Mouse (Mus musculus): ENCODE results near the gene Ccdc24.

Ccdc24 gene

GRCm38 (mm10) chr4:117872471-117872886 lies at the start of gene Ccdc24:
Gene Ccdc24 (minus strand): TSS chr4:117872557.
- in situ Hi-C loops (cut with MboI; ENCODE audit: low sequenced_read_pairs): no loop called here

GRCm38 (mm10) chr4:117921358-117921757 lies 49.0 kb upstream of the Ccdc24 start:
- in situ Hi-C loops (cut with MboI; ENCODE audit: low sequenced_read_pairs): no loop called here

DNA sequence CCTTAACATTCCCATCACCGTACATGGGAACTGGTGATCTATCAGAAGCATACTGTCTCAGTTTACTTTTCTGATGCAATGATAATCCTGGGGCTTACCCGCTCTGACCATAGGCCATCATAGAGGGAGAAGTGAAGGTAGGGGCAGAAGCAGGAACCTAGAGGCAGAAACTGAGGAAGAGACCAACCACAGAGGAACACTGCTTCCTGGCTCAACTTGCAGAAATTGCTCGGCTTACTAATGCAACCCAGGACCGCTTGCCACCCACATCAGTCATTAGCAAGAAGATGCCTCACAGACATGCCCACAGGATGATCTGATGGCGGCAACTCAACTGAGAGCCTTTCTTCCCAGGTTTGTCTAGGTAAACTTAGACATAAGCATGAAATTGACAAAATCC lies 46.4 kb upstream of the Ccdc24 start:
- in situ Hi-C loops (cut with MboI; ENCODE audit: low sequenced_read_pairs): no loop called here

DNA sequence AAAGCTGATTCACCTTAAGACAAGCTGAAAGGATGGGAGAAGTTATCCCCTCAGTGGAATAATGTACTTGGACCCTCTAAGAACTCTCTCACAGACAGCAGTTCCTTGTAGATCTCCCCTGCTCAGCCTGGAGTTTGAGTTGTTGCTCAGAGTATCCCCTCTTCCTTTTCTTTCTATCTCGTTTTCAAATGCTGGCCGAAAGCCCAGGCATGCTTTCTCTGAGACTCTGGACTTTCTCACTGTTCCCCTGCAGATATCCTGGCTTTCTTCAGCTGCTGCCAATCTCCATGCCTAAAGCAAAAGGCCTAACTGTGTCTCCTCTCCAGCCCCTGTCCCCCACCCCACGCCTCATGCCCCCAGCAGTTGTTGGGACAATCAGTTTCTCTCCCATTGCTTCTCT lies 45.9 kb upstream of the Ccdc24 start:
- in situ Hi-C loops (cut with MboI; ENCODE audit: low sequenced_read_pairs): no loop called here

DNA sequence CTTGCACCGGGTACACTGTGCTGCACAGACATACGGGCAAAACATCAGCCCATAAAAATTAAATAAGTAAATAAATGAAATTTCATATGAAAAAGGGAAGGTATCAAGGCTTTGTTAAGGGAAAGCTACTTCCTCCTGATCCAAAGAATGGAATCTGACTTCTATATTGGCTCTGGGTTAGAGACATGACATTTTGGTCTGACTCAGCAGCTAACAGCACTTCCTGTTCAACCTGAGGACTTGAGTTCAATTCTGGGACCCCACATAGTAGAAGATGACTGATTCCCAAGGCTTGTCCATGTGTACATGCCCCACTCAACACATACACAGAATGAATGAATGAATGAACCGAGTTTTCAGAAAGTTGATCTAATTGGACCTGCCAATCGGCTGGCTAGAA lies 45.5 kb upstream of the Ccdc24 start:
- in situ Hi-C loops (cut with MboI; ENCODE audit: low sequenced_read_pairs): no loop called here

DNA sequence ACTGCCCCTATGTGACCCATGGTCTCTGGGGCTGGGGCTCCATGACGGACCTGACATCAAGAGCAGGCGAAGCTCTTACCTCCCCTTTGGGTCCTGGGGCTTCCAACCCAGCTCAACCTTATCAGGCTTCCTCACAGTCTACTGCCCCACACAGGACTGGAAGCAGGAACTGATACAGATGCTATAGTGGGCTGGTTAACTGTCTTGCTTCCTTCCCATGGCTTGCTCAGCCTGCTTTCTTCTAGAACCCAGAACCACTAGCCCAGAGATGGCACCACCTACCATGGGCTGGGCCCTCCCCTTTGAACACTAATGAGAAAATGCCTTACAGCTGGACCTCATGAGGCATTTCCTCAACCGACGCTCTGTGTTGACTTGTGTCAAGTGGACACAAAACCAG lies 45.0 kb upstream of the Ccdc24 start:
- in situ Hi-C loops (cut with MboI; ENCODE audit: low sequenced_read_pairs): no loop called here

DNA sequence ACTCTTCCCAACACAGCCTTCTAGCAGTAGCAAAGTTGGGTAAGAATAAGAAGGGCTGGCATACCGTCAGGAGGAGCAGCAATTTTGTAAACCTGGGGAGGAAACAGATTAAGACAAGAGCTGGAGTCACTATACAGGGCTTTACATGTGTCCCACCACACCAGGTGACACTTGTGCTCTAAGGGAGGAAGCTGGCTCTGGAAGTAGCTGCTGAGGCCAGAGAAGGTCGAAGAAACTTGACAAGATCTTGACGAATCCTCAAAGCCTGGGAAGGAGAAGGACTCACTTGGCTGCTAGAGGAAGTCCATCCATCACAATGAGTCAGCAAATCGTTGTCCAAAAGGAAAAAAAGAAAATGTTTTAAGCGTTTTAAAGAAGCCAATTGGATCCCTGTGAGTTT lies 44.0 kb upstream of the Ccdc24 start:
- in situ Hi-C loops (cut with MboI; ENCODE audit: low sequenced_read_pairs): no loop called here

DNA sequence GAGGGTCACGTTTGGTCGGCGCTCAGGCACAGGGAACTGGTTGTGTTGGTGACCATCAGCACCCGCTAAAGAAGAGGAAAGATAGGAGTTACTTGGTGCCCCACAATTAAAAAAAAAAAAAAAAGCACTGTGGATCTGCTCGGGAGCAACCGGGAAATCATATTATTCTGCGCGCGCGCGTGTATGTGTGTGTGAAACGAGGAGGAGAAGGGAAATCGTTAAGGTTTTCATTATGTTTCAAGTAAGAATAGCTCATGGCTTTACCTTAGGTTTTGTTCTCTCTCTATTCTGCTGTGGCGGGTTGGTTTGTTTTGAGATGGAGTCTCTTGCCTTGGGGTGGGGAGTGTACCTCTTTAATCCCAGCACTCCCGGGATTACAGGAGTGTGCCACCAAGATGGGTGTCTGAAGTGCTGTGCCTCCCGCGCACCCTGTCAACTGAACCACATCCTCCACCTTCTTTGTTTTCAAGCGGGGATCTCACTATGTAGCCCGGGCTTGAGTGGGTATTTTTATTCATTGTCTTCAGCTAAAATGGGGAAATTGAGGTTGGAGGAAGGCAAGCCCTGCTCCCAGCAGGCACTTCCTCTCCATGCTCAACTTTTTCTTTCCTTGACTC lies 43.2 kb upstream of the Ccdc24 start:
- in situ Hi-C loops (cut with MboI; ENCODE audit: low sequenced_read_pairs): no loop called here

DNA sequence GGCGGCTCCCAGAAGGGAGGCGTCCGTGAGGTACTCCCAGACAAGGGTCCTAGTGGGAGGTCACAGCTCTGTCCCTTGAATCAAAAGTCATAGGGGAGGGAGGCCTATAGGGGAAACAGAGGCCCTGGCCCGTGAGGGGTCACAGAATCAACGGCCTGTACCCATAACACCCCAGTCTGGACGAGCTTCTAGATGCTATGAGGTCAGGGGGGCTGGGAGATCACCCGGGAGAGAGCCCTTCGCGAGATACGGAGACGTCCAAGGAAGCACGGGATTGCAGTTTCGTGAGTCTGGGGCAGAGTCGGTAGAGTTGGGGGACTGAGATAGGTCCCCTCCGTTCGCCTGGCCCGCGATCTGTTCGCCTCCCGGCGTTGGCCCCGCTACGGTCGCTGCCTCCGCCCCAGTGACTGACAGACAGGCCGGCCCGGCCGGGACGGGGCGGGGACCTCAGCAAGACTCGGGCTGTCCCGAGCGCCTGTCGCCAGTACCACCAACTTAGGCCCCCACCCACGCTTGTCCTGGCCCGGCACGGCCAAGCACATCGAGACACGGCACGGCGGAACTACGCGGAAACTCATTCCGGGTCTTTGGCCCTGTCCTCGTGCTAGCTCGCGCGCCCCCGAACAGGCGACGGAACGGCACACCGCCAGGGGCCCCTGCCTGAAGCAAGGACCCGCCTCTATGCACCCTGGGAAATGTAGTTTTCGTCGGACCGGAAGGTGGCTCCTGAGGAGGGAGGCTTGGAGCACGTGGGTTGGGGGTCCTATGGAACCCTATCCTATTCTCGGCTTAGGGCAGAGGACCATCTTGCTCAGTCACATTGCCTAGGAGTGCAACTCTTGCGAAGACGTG lies 42.5 kb upstream of the Ccdc24 start, which contains the start of gene Ipo13:
Ipo13 (minus strand) TSS at position 409 of the 852 bp plus-strand sequence.
- in situ Hi-C loops (cut with MboI; ENCODE audit: low sequenced_read_pairs): no loop called here

- in situ Hi-C loops (cut with MboI; ENCODE audit: low sequenced_read_pairs): no loop called here
Measured at GRCm38 (mm10) chr4:117914031-117914430, 41.7 kb upstream of the Ccdc24 start.

DNA sequence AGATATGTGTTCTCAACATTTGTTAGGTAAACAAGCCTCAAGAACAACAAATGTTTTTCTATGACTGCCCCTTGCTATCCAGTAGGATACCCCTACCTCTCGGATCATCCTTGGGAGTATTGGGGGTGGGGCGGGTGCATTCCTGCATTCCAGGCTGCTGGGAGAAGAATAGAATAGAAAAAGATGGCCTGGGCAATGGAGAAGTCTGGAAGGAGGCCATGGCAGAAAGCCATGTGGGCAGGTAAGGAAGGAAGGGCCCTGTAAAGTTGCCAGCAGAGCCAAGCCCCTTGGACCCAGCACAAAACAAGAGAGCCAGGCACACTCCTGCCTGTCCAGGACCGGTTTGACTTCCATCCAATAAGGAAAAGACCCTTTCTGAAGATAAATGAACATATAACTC lies 41.1 kb upstream of the Ccdc24 start:
- in situ Hi-C loops (cut with MboI; ENCODE audit: low sequenced_read_pairs): no loop called here

- in situ Hi-C loops (cut with MboI; ENCODE audit: low sequenced_read_pairs): no loop called here
Measured at GRCm38 (mm10) chr4:117912685-117913273, 40.4 kb upstream of the Ccdc24 start.

DNA sequence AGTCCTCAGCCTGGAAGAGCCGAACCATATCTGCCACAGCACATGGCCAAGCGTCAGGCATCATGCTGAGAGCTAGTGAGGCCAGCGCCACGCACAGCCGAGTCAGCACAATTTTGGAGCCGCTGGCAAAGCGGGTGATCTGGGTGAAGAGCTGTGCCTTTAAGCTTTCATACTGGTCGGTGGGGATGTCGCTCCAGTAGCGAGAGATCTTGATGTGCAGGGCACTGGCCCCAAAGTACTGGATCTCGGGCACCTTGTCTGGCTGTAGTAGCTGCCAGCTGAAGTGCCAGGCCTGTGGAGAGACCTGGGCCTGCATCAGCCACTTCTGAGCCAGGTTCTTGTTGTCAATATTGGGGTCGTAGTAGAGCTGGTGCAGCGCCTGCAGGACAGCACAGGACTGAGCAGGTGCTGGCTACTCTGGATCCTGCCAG lies 39.8 kb upstream of the Ccdc24 start:
- in situ Hi-C loops (cut with MboI; ENCODE audit: low sequenced_read_pairs): no loop called here

- in situ Hi-C loops (cut with MboI; ENCODE audit: low sequenced_read_pairs): no loop called here
Measured at GRCm38 (mm10) chr4:117908834-117909453, 36.6 kb upstream of the Ccdc24 start.

GRCm38 (mm10) chr4:117906196-117906595 lies 33.8 kb upstream of the Ccdc24 start:
- in situ Hi-C loops (cut with MboI; ENCODE audit: low sequenced_read_pairs): no loop called here

DNA sequence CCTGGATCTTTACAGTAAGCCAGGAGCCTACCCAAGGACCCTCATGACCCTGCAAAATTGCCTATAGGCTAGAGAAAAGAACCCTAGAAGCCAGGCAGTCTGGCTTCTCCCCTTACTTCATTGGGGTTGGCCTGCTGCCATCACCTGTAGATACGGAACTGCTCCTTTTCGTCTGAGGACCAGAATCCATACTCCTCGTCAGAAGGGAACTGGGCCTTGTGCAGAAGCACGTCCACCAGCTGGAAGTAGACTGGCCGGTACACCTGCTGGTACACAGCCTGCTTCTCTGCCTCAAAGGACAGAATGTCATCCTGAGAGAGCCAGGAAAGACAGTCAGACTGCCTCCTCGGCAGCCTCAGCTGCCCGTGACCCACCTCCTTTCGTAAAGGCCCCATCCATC lies 32.4 kb upstream of the Ccdc24 start:
- in situ Hi-C loops (cut with MboI; ENCODE audit: low sequenced_read_pairs): no loop called here

GRCm38 (mm10) chr4:117904094-117904493 lies 31.7 kb upstream of the Ccdc24 start:
- in situ Hi-C loops (cut with MboI; ENCODE audit: low sequenced_read_pairs): no loop called here

GRCm38 (mm10) chr4:117898111-117898510 lies 25.8 kb upstream of the Ccdc24 start:
- in situ Hi-C loops (cut with MboI; ENCODE audit: low sequenced_read_pairs): no loop called here

DNA sequence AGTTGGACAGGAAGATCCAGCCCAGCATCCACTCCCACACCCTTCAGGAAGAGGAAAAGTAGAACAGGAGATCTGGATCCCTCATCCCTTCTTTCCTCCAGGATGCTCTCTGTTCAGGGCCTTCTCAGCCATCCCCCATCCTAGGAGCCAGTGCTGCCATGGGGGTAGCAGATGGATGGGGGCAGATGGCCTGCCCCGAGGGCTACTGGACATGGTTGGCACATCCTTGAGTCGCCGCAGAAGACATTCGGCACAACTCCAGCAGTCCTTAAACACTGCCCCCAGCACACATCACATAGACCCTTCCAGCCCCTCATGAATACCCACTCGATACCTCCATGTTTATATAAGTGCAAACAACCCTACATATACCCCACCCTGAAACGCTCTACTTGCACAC lies 23.7 kb upstream of the Ccdc24 start:
- in situ Hi-C loops (cut with MboI; ENCODE audit: low sequenced_read_pairs): no loop called here

DNA sequence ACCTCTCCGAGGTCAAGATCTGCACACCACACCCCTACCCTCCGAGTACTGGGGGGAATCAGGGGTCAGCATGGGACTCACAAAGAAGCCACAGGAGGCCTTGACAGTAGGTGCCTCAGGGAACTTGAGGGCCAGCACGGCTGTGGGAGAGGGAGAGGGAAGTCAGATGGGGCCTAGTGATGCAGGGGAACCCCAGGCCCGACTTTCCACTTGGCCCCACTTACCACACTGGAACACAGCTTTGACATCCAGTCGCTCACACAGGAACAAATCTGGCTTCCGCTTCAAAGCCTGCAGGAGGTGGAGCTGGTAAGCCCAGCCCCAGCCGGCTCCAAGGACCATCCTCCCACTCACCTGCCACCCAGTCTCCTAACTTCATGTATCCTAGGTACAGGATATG lies 23.0 kb upstream of the Ccdc24 start:
- in situ Hi-C loops (cut with MboI; ENCODE audit: low sequenced_read_pairs): no loop called here

DNA sequence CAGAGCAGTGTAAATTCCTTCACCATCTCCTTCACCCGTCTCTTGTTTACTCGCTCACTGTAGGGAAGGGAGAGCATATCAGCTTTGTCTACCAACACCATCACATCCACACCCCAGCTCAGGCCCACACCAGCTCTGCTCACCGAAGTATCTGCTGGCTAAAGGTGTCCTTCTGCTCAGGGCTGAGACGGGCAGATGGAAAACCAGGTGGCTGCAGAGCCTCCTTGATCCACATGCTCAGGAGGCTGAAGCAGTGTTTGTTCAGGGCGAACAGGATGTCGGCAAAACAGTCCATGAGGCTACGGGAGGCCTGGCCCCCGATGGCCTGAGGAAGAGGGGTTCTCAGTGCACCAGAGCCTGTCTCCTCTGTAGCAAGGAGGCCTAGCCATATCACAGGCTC lies 22.2 kb upstream of the Ccdc24 start:
- in situ Hi-C loops (cut with MboI; ENCODE audit: low sequenced_read_pairs): no loop called here

DNA sequence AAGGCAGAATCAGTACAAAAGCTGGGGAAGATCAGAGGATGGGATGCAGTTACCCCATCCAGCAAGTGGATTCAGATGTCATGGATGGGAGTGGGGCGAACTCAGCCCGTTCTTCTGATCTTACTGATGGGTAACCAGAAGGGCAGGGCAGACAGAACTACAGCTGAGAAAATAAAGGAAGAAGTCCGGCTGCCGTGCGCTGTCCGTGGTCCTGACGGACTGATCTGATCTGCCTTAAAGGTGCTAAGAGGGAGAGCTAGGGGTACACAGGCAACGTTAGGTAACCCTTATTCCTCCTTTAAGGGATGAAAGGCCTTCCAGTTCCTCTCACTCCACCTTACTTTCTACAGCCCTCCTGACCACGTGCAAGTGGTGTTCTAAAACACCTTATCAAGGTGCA lies 21.0 kb upstream of the Ccdc24 start:
- in situ Hi-C loops (cut with MboI; ENCODE audit: low sequenced_read_pairs): no loop called here

All from CH12F3 (cell line).